Mouse (Mus musculus) kidney, adult 2 months (tissue): ENCODE data around the gene Nckap1. TPM values are rescaled to one million over a fixed set of nuclear protein-coding genes. Genes with fewer than 3 reads are reported as not detected.

Experiments
- DNase-seq: peaks from one replicate; pipeline ENCODE4 v3.0.0; 2021
- H3K27ac ChIP-seq: fragments of 200-500 bp; 2 replicates; pipeline ENCODE4 v1.5.1; 2012; ENCODE audit warnings: low read depth, low read length, control low read depth, inconsistent platforms; ENCODE audit not compliant: insufficient read depth
- H3K27me3 ChIP-seq: fragments of 200-500 bp; replicated peaks from 2 replicates; pipeline ENCODE4 v1.6.1; 2012; ENCODE audit warnings: mild to moderate bottlenecking, moderate library complexity, low read length, inconsistent platforms; ENCODE audit not compliant: control insufficient read depth, insufficient read depth
- H3K36me3 ChIP-seq: fragments of 200-500 bp; 2 replicates; pipeline ENCODE4 v1.6.1; 2012; ENCODE audit warnings: mild to moderate bottlenecking, moderate library complexity, low read length, inconsistent platforms; ENCODE audit not compliant: control insufficient read depth, insufficient read depth
- H3K4me1 ChIP-seq: fragments of 200-500 bp; 2 replicates; pipeline ENCODE4 v1.6.1; 2011; ENCODE audit warnings: low read length; ENCODE audit not compliant: control insufficient read depth, insufficient read depth
- H3K4me3 ChIP-seq: fragments of 200-500 bp; 2 replicates; pipeline ENCODE4 v1.5.1; 2011; ENCODE audit warnings: mild to moderate bottlenecking, low read depth, low read length, control low read depth; ENCODE audit not compliant: insufficient read depth
- CTCF ChIP-seq: fragments of 200-500 bp; conservative IDR thresholded peaks from 2 replicates; pipeline ENCODE4 v1.5.1; 2011; ENCODE audit warnings: low read depth, mild to moderate bottlenecking, control low read depth, low read length, moderate library complexity, mixed read lengths; ENCODE audit not compliant: insufficient read depth, insufficient read length
- POLR2A ChIP-seq: fragments of 200-500 bp; IDR thresholded peaks from one replicate; pipeline ENCODE4 v1.6.1; 2011; ENCODE audit warnings: low read depth, low read length, control low read depth
- WGBS: fragments of 180-500 bp; shearing (Covaris S2); methylation state at CpG from one replicate; pipeline ENCODE4 v1.1.7; 2018; 5-methylcytosine and 5-hydroxymethylcytosine counted together
- polyA plus RNA-seq: library from polyadenylated mRNA; depleted of rRNA; stranded (reverse); fragments of >200 nt; gene quantifications from 2 replicates; pipeline ENCODE4 v1.2.3, GENCODE M21; 2012; rRNA removed

Gene Nckap1
- polyA plus RNA-seq: 39.7 and 45.9 TPM in 2 replicates

GRCm38 (mm10) chr2:80581043-80581711 lies at the start of gene Nckap1:
Gene Nckap1 (minus strand): TSS chr2:80581380.
- H3K27ac ChIP-seq: peak within 1 kb of the TSS; percentile 88
- TF ChIP-seq POLR2A (no peak), CTCF (peak; percentile 32)
- DNase-seq: peak; percentile 93
- H3K4me1 ChIP-seq: peaks cover 14% of the 10 kb centered on the region
- H3K36me3 ChIP-seq: no peaks in the 10 kb centered on the region
- H3K27me3 ChIP-seq: no peaks in the 10 kb centered on the region
- 2% methylated on average over 84 of the region's 88 CpGs for WGBS
- peak within 1 kb of the TSS; percentile 72 for H3K4me3 ChIP-seq

GRCm38 (mm10) chr2:80624523-80624922 lies 43.3 kb upstream of the Nckap1 start:
- H3K4me3 ChIP-seq: no peak overlapping the region
- TF ChIP-seq CTCF (no peak), POLR2A (no peak)
- WGBS: 97% methylated on average over 4 of the region's 4 CpGs
- no peak for DNase-seq
- H3K27me3 ChIP-seq: no peaks in the 10 kb centered on the region
- H3K36me3 ChIP-seq: no peaks in the 10 kb centered on the region; the same call in 1 of the 2 replicates
- H3K4me1 ChIP-seq: no peaks in the 10 kb centered on the region
- no peak overlapping the region for H3K27ac ChIP-seq

GRCm38 (mm10) chr2:80621921-80622320 lies 40.7 kb upstream of the Nckap1 start:
- Histone ChIP-seq H3K36me3 (no peaks in the 10 kb centered on the region; the same call in 1 of the 2 replicates), H3K4me1 (peaks cover 2% of the 10 kb centered on the region; the same call in 1 of the 2 replicates), H3K27ac (no peak overlapping the region), H3K4me3 (no peak overlapping the region), H3K27me3 (no peaks in the 10 kb centered on the region)
- no peak for TF ChIP-seq POLR2A
- TF ChIP-seq CTCF: no peak
- no peak for DNase-seq
- WGBS: 92% methylated on average over 3 of the region's 3 CpGs

- peaks cover 2% of the 10 kb centered on the region; the same call in 1 of the 2 replicates for H3K4me1 ChIP-seq
- H3K4me3 ChIP-seq: no peak overlapping the region
- no peak overlapping the region for H3K27ac ChIP-seq
- no peak for DNase-seq
- no peak for TF ChIP-seq POLR2A
- TF ChIP-seq CTCF: no peak
- no peaks in the 10 kb centered on the region for H3K27me3 ChIP-seq
- H3K36me3 ChIP-seq: no peaks in the 10 kb centered on the region
- 92% methylated on average over 3 of the region's 3 CpGs for WGBS
Observed at GRCm38 (mm10) chr2:80618991-80619390, 37.8 kb upstream of the Nckap1 start.

- peak; percentile 98 for DNase-seq
- WGBS: under 1% methylated on average over 21 of the region's 21 CpGs
- peaks cover 2% of the 10 kb centered on the region; the same call in 1 of the 2 replicates for H3K4me1 ChIP-seq
Observed at GRCm38 (mm10) chr2:80616854-80617737, 35.9 kb upstream of the Nckap1 start, which contains the start of the genes Dusp19 and Nup35. Gene Dusp19 (plus strand): TSS chr2:80617045. Gene Nup35 (plus strand): TSS chr2:80617236.

GRCm38 (mm10) chr2:80612796-80613195 lies 31.6 kb upstream of the Nckap1 start:
- 53% methylated on average over 2 of the region's 2 CpGs for WGBS
- no peaks in the 10 kb centered on the region for H3K36me3 ChIP-seq
- no peak overlapping the region for H3K27ac ChIP-seq
- no peak for DNase-seq
- TF ChIP-seq CTCF (no peak), POLR2A (no peak)
- no peaks in the 10 kb centered on the region for H3K27me3 ChIP-seq
- H3K4me1 ChIP-seq: peaks cover 1% of the 10 kb centered on the region; the same call in 1 of the 2 replicates
- H3K4me3 ChIP-seq: no peak overlapping the region

More at GRCm38 (mm10) chr2:80616854-80617737, 35.9 kb upstream of the Nckap1 start, which contains the start of the genes Dusp19 and Nup35:
- Histone ChIP-seq H3K27me3 (no peaks in the 10 kb centered on the region), H3K4me3 (peak within 1 kb of the TSS; percentile 99), H3K36me3 (no peaks in the 10 kb centered on the region), H3K27ac (peak within 1 kb of the TSS; percentile 67)
- TF ChIP-seq CTCF: no peak
- TF ChIP-seq POLR2A: peak; percentile 91

- H3K27me3 ChIP-seq: no peaks in the 10 kb centered on the region
- H3K4me1 ChIP-seq: no peaks in the 10 kb centered on the region
- no peak overlapping the region for H3K4me3 ChIP-seq
- H3K36me3 ChIP-seq: no peaks in the 10 kb centered on the region
- no peak for DNase-seq
- 57% methylated on average over 1 of the region's 1 CpGs for WGBS
- no peak overlapping the region for H3K27ac ChIP-seq
- TF ChIP-seq POLR2A: no peak
- TF ChIP-seq CTCF: no peak
Observed at GRCm38 (mm10) chr2:80612286-80612685, 31.1 kb upstream of the Nckap1 start.
